Mouse (Mus musculus) naive thymus-derived CD4-positive, alpha-beta T cell, adult 2 months (primary cell): ENCODE measurements around the gene Zbtb17.

Experiments
- DNase-seq: peaks from one replicate; pipeline ENCODE4 v3.0.0-alpha.2; 2011; ENCODE audit warnings: low read depth

The Zbtb17 gene

DNA sequence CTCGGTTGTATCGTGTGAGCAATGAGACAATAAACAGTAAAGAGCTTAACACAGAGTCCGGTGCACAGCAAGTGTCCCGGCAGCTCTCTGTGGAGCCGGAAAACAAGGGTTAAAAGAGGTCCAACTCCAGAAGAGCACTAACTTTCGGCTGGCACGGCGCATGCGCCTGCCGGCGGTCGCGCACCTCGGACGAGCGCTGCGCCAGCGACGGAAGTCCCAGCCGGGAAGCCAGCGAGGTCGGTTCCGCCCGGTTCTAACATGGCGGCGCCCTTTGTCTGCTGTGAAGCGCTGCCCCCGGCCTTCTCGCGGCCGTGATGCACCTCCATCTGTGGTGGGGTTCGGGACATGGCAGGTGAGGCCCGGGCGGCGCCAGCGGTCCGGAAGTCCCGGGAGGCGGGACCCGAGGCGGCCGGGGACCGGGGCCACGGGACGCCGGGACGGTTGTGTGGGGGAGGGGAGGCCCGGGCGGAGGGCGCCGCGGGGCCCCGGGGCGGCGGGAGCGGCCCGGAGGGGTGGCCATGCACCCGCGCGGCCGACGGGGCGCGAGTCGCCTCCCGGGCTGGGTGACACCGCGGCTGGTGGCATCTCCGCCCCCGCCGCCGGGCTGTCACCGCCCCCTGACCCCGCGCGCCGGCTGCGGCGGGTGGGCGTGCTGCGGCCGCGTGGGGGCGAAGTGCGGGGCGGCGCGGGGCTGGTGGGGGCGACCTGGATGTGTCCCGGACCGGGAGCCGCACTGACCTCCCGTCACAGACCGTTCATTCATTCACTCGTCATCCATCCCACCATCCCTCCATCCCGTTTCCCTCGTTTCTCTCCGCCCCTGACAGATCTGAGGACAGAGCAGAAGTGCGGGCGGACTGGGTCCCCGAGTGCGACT, at the start of gene Zbtb17:
TSS of gene Zbtb17 (plus strand) at position 204 of the 877 bp plus-strand sequence.
- peak; percentile 92 for DNase-seq

DNA sequence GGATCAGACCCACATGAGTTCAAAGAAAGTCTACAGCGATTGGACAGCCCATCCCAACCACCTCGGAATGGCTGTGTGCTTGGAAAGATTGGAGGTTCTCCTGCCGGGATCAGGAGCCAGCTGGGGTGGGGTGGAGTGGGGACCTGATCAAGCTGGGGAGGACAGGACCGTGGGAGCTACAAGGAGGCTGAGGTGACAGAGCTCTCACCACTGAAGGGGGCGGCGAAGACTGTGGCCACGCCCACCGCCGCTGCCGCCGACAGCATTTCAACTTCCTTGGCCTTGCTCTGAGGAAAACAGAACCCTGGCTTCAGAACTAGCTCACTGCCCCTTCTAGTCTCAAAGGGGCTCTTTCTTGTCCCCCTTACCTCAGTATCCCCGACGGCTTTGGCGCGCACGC, 49.7 kb upstream of the Zbtb17 start:
- no peak for DNase-seq

DNA sequence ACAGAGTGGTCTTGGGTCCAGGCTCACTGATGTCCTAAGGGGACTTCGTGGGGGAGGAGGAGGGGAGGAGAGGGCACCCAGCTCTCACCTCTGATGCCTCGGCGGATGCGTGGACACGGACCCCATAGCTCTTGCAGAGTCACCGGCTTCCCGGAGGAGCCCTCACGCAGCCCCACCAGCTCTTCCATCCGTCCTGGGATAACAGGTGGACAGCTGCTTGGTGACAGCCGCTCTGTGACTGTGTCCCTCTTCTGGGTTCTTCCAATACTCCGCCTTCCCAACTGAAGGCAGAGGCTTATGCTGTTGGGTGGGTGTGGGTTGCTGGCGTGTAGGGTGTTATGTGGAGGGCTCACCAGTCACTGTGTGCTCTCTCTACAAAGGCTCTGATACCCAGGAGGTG, 46.6 kb upstream of the Zbtb17 start:
- no peak for DNase-seq

DNA sequence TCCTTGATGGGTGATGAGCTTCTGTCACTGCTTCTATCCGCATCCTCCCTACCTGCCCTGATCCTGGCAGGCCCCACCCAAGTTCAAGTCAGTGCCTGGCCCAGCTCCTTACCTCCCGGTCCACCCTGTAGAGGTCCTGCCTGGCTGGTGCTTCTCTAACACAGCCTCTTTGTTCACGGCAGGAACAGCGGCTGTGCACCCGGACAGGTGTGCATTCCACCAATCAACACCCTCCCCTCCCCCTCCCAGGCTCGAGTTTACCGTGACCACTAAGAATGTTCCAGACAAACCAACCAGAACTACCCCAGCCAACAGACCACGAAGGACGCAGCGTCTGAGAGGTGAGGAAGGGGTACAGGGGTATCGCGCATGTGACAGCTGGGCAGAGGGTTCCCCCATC, 45.9 kb upstream of the Zbtb17 start, which contains the start of gene Clcnka:
TSS of gene Clcnka (minus strand) at position 180 of the 400 bp plus-strand sequence.
- DNase-seq: no peak

DNA sequence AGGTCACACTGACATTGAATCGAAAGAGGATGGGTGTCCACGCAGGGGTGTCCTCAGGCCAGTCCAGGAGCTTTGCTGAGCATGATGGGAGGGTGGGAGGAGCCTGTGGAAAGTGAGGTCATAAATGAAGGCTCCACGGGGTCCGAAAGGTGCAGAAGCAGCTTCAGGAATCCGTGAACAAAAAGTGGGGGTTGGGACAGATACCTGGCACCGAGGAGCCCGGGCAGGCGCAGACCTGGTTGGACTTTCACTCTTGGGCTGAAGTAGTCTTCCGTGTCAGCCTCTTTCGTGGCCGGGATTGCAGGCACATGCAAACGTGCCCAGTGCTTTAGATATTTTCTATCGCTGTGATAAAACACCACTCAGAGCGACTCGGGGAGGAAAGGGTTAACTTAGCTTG, 44.3 kb upstream of the Zbtb17 start:
- no peak for DNase-seq

DNA sequence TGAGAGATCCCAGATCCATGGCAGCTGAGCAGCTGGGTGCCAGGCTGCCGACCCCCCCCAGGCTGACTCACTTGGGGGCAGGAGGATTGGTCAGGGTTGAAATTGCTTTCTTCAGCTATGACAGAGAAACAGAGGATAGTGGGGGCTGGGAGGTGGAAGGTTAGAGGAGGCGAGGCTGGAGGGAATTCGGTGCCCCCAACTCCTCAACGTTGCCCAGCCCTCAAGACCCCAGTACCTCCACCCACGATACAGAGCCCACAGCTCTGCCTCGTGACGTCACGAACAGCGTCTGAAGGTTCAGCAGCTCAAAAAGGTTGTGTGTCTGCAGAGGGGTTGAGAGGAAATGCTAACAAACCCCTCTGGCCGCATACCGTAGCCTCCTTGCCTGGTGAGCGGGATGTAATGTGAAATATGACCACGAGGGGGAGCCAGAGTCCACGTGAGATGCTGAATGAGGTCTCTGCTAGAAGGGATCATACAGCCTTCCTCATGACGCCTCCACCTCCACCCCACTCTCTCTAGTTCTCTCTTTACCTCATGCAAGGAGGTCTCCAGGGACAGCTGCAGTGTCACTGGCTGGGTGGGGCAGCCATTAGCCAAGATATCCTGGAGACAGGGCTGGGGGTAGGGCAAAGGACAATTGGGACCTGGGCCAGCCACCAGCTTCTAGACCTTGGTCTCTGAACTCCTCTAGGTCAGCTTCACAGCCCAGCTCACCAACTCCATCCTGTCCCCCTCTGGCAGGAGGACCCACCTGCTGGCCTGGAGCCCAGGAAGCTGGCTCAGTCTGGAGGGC, 39.7 kb upstream of the Zbtb17 start:
- DNase-seq: peak; percentile 87

DNA sequence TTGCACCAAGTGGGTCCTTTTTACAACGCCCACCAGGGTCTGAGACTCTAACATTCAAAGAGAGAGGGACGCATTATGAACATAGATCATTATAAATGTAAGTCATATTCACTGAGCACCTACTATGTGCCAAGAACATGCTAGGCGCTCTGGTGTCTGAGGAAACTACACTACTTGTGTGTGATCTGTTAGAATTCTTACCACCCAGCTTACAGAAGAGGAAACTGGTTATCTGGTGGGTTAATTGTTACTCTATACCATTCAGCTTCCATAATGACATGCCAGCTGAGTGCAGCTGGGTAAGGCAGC, 39.2 kb upstream of the Zbtb17 start:
- DNase-seq: no peak

DNA sequence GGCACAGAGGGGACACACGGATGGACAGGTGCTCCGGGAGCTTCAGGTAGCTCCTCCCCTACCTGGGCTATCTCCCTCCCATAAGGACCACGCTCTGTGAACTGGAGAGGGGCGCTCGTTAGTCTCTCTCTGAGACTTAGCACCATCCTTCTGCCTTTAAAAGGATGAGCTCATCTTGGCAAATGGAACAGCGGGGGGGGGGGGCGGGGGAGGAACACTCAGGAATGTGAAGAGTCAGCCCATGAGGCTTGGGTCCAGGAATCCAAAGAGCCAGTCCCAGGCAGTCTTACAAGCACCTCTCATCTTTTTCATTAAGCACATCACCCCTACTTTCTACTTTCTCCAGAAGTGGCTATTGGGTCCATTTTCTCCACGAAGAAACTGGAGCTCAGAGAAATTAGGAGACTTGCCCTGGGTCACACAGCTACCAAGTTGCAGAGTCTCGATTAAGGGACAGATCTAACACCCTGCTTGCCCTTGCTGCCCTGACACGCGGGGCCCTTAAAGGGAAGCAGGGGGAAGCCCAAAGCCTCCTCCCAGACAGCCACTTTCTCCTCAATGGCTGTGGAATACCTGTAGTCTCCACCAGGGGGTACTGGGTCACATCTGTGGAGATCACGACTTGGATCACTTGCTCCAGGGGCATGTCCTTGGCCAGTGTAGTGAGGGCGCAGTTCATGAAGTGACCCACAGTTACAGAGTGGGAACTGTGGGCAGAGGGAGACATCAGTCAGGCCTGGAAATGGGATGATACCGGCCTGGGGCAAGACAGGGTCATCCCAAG, 37.7 kb upstream of the Zbtb17 start:
- DNase-seq: peak; percentile 59

DNA sequence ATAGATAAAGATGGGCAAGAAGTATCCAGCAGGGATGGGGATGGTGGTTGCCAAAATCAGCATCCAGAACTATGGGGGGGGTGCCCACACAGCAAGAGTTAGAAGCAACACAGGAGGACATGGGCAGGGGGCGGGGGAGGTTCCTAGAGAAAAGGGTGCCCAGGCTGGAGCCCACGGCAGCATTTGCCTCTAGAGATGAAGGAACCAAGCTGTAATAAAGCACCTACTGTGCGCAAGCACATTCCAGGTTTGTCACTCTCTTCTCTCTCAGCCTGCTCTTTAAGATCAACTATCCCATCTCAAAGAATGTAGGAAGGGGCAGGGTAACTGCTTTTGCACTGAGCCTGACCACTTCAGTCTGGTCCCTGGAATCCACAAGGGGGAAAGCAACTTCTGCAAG, 35.9 kb upstream of the Zbtb17 start:
- no peak for DNase-seq

DNA sequence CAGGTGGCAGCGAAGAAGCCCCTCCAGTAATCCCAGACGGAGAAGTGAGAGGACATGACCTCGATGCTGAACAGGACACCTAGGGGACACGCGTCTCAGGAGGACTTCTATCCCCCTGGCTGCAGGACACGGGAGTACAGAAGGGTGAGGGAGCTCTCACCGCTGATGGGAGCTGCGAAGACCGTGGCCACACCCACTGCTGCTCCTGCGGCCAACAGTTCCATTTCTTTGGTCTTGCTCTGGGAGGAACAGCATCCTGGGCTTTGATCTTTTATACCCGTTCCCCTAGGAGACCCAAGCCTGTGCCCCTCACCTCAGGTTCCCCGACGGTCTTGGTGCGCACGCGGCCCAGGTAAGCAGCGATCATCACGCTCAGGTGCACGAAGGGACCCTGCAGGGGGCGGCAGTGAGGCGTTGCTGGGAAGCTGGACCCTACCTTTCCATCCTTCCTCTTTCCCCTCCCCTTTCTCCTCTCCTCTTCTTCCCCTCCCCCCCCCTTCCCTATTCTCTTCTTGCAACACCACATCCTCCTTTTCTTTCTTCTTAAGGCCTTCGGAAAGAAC, 32.9 kb upstream of the Zbtb17 start:
- no peak for DNase-seq

DNA sequence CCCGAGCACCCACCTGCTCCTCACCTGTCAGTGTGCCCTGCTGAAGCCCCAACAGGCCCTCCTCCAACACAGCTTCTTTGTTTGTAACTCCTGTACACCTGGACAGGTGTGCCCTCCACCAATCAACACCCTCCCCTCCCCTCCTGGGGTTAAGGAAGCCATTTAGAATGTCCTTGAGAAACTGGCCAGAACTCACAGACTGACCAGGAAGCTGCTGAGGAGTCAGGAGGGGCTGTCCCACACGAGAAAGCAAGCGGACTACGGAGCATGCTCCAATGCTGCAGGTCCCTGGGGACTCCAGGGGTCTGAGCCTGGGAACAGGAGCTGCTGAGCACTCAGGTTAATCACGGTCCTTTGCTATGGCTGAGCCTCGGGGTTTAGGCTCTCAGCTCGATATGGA, 28.5 kb upstream of the Zbtb17 start, which contains the start of gene Clcnkb:
TSS of gene Clcnkb (minus strand) at position 91 of the 400 bp plus-strand sequence.
- DNase-seq: no peak

DNA sequence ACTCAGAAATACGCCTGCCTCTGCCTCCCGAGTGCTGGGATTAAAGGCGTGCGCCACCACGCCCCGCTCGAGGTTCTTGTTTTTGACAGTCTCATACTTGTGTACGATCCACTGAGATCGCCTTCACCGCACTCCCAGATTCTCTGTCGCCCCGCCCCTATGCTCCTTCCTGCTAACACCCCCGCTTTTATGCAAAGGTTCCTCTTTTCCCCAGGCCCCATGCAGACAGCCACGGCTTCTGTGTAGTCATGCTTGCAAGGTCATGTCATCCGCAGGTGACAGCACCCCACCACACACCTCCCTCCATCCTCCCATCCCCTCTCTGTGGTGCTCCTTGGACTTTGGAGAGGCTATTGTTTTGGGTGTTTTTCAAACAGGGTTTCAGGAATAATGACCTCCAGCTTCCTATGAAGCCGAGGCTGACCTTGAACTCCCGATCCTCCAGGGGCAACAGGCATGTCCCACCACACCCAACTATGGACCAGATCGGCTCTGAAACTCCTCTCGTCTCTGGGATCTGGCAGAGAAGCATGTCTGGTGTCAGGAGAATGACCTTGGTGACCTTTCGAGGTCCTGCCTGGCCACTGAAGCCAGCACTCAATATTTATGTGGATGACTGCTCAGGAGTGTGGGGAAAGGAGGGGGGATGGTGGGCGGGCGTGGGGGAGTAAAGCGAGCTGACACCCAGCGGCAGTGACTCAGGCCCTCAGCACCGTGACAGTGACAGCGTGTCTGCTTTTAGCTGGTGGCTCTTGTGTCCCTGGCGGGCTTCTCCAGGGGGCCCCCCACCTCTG, 24.9 kb upstream of the Zbtb17 start:
- DNase-seq: peak; percentile 33

DNA sequence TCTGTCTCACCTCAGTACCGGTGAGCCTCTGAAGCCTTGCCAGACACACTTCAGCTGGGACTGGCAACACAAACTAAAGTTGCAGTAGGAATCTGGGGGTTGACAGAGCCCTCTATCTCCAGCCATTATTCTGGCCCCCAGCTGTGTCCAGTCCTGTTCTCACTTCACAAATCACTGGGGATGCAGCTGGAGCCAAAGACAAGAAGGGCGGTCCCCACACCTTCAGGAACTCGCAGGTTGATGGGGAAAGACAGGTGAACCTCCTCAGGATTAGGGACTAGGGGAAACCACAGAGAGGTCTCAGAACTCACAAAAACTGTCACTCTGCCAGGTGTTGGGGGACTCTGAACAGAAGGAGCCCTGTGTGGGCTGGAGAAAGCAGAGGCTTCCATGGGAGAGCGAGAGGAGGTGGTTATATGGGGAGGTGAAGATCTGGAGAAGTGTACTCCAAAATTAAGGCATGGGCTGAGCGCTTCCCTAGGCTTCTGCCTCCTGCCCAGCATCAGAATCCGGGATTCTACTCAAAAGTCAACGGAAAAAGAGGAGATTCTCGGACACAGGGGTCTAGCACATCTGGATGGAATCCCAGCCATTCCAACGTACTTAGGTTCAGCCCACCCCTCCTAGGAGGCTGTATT, 24.1 kb upstream of the Zbtb17 start, which contains the start of gene Hspb7:
TSS of gene Hspb7 (plus strand) at position 588 of the 638 bp plus-strand sequence.
- DNase-seq: no peak

DNA sequence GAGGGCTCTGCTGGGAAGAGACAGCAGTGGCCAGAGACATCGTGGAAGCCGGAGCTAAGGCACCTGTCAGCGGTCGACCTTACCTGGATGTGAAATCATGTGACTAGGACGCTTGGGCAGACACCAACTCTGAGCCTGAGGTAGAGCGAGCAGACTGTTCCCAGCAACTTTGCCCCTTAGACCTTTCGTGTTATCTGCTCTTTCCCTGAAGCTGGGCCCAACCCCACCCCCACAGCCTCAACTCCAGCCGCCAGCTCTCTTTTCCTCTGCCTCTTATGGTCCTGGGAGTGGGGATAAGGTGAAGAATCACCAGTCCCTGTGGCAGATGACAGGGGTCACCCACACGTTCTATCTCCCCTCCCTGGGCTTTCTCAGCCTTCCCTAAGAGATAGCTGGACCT, 23.6 kb upstream of the Zbtb17 start:
- DNase-seq: no peak

DNA sequence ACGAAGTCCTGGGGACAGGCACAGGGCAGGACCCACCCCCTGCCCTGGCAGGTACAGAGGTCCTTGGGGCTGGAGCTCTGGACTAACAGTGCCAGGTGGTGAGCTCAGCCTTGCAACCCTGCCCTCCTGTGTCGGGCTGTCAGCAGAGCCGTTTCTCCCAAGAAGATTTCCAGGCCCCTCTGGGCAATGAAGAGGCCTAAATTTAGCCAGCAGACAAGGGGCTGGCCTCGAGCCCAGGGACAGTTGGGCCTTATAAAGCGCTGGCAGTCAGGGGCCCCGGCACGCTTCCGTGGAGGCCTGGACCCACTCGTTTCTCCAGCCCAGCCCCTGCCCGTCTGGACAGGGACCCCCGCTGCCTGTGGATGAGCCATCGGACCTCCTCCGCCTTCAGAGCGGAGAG, 23.0 kb upstream of the Zbtb17 start:
- DNase-seq: no peak

DNA sequence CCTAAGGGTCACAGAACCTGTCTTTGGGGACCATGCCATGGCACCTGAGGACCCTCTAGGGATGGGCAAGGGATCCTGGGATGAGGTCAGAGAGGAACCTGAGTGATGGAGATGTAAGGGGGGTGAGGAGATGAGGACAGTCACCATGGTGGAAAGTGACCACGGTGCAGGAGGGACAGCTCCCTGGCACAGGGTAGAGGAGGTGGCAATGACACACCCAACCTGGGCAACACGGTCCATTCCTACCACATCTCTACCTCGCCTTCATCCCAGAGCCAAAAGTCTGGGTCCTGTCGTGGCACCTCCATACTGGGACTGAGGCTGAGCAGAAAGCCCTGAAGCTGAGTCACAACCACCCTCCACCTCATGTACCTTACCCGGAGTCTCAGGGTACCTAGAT, 21.6 kb upstream of the Zbtb17 start:
- DNase-seq: no peak

DNA sequence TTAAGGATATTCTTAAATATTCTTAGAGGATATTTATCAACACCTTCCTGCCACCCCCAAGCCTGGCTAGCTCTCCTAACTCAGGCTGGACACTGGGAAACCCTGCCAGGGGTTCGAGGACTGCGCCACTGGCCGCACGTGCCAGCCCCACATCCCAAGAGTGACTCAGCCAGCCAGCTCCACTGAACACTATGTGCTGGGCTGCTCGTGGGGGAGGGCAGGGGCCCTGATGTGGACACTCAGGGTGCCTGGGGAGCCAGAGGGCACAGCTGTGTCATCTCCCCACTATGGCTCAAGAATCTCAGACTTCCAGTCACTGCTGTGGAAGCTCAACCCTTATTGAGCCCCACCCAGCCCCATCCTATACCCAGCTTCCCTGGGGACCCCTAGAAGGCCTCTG, 21.2 kb upstream of the Zbtb17 start:
- no peak for DNase-seq

DNA sequence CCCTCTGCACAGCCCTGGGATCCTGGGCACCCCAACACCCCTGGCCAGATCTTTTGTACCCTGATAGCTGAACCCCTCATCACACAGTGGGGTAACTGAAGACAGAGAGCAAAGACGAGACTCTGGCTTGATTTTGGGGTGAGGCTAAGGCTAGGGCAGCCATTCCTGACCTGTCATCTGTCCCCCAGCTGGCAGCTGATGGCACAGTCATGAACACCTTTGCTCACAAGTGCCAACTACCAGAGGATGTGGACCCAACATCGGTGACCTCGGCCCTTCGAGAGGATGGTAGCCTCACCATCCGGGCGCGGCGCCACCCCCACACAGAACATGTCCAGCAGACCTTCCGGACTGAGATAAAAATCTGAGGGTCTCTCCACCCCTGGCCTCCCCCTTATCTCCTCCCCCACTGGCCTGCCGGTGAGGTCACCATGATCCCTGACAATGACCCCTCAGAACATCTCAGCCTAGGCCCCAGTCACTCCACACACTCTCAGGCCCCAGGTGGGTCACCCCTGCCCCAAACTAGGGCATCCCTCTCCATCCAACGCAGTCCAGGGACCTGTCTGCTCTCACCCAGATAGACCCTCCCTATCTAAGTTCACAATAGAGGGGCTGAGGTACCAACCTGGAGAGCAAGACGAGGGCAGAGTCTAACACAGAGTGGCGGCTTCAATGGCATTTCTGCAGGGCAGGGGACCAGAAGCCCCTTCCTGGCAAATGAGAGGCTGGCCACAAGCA, 20.6 kb upstream of the Zbtb17 start:
- no peak for DNase-seq

DNA sequence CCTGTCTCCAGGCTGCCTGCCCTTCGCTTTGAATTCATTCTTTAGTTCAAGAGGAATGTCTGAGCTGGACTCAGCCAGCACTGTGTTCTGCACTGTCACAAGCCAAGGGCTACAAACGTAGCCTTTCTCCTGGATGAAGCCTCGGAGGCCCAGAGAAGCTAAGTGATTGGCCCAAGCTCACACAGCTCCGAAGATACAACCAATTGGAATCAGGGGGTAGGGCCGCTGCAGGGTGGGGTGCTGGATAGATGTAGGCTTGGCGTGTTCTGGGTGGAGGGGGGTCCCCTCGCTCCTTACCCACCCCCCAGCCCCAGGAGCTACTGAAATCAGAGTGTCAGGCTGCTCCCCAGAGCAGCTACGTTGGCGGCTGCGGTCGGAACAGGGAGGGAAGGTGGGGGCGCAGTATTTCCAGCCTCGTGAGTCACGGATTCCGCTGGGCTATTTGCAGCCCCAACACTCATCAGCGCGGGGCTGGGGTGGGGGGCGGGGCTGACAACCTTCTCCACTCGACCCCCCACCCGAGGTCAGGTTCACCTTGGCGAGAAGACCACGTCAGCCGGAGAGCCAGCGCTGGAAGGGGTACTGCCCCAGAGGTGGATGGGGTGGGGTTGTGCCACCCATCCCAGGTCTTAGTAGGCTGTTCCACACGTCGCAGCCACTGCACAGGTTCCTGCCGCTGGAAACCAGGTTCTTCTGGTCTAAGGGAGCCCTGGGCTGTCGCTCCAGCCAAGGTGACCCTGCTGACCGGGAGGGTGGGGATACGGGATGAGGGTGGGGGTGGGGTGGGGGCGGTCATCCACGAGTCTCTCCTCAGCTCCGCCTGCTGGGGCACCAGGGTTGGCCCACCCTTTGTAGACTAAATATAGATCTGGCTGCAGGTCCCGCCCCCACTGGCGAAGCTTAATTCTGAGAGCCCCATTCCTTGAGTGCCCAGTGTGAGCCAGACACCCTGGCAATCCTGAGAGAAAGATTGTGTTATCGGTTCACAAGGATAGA, 18.7 kb upstream of the Zbtb17 start:
- peak; percentile 75 for DNase-seq
